Mouse (Mus musculus): ENCODE measurements around the gene Frrs1l. TPM values are rescaled to one million over a fixed set of nuclear protein-coding genes. Genes with fewer than 3 reads are reported as not detected.

Gene Frrs1l
- 0.04 TPM in 1 of 2 replicates, not detected in the other for polyA plus RNA-seq (2012; rRNA removed; ENCODE audit: low replicate concordance)

GRCm38 (mm10) chr4:56990215-56990584, at the start of gene Frrs1l:
Gene Frrs1l (minus strand): TSS chr4:56990391.

GRCm38 (mm10) chr4:56946641-56947640, 43.2 kb downstream of the Frrs1l start, which contains the start of gene Tmem245:
Gene Tmem245 (minus strand): TSS chr4:56947437.

Other genes starting within 250 kb of the Frrs1l start
- 0.27 TPM in 1 of 2 replicates, not detected in the other for gene Actl7b, start 248.9 kb downstream of the Frrs1l start, polyA plus RNA-seq (2012; rRNA removed; ENCODE audit: low replicate concordance)
- not detected in 2 replicates for gene Actl7a, start 247.0 kb downstream of the Frrs1l start, polyA plus RNA-seq (2012; rRNA removed; ENCODE audit: low replicate concordance)
- 3.7 and 4.6 TPM in 2 replicates for gene Elp1, start 188.1 kb downstream of the Frrs1l start, polyA plus RNA-seq (2012; rRNA removed; ENCODE audit: low replicate concordance)
- gene Fam206a, start 188.0 kb downstream of the Frrs1l start, polyA plus RNA-seq (2012; rRNA removed; ENCODE audit: low replicate concordance), result 0.87 and 1.4 TPM in 2 replicates
- gene Ctnnal1, start 125.2 kb downstream of the Frrs1l start, polyA plus RNA-seq (2012; rRNA removed; ENCODE audit: low replicate concordance), result 1.1 and 1.8 TPM in 2 replicates
- gene Tmem245, start 43.0 kb downstream of the Frrs1l start, polyA plus RNA-seq (2012; rRNA removed; ENCODE audit: low replicate concordance), result 3.3 and 3.5 TPM in 2 replicates
- gene Epb41l4b, start 153.0 kb upstream of the Frrs1l start, polyA plus RNA-seq (2012; rRNA removed; ENCODE audit: low replicate concordance), result 40.2 and 66.9 TPM in 2 replicates